Mouse (Mus musculus): ENCODE measurements around the gene Syngap1.

The Syngap1 gene

GRCm38 (mm10) chr17:26936453-26936852 is 4.6 kb upstream of the Syngap1 start:
- no peak for DNase-seq (ENCODE audit: extremely low read depth, low read depth, low spot score)

- DNase-seq (ENCODE audit: extremely low read depth, low read depth, low spot score) = no peak
Observed at GRCm38 (mm10) chr17:26936921-26937695, 3.9 kb upstream of the Syngap1 start.

GRCm38 (mm10) chr17:26937883-26938695 is 3.0 kb upstream of the Syngap1 start:
- no peak for DNase-seq (ENCODE audit: extremely low read depth, low read depth, low spot score)

GRCm38 (mm10) chr17:26938731-26939130 is 2.3 kb upstream of the Syngap1 start:
- no peak for DNase-seq (ENCODE audit: extremely low read depth, low read depth, low spot score)

- peak; percentile 90 for DNase-seq (ENCODE audit: extremely low read depth, low read depth, low spot score)
Observed at GRCm38 (mm10) chr17:26939178-26939972, 1.7 kb upstream of the Syngap1 start, which contains the start of gene Cuta. Gene Cuta (minus strand): TSS chr17:26939569.

GRCm38 (mm10) chr17:26939973-26940300 is 1.1 kb upstream of the Syngap1 start:
- DNase-seq (ENCODE audit: extremely low read depth, low read depth, low spot score) = no peak

- DNase-seq (ENCODE audit: extremely low read depth, low read depth, low spot score) = no peak
Observed at GRCm38 (mm10) chr17:26941841-26942570, 953 bp downstream of the Syngap1 start.

- DNase-seq (ENCODE audit: extremely low read depth, low read depth, low spot score) = no peak
Observed at GRCm38 (mm10) chr17:26945824-26946495, 4.9 kb downstream of the Syngap1 start.

GRCm38 (mm10) chr17:26946567-26946966 is 5.5 kb downstream of the Syngap1 start:
- DNase-seq (ENCODE audit: extremely low read depth, low read depth, low spot score) = no peak

- DNase-seq (ENCODE audit: extremely low read depth, low read depth, low spot score) = no peak
Observed at GRCm38 (mm10) chr17:26947231-26948100, 6.4 kb downstream of the Syngap1 start.

- DNase-seq (ENCODE audit: extremely low read depth, low read depth, low spot score) = no peak
Observed at GRCm38 (mm10) chr17:26948316-26949050, 7.4 kb downstream of the Syngap1 start.

- no peak for DNase-seq (ENCODE audit: extremely low read depth, low read depth, low spot score)
Observed at GRCm38 (mm10) chr17:26949051-26949577, 8.1 kb downstream of the Syngap1 start.

- DNase-seq (ENCODE audit: extremely low read depth, low read depth, low spot score) = no peak
Observed at GRCm38 (mm10) chr17:26949866-26950265, 8.8 kb downstream of the Syngap1 start.

- no peak for DNase-seq (ENCODE audit: extremely low read depth, low read depth, low spot score)
Observed at GRCm38 (mm10) chr17:26950560-26951288, 9.7 kb downstream of the Syngap1 start.

- DNase-seq (ENCODE audit: extremely low read depth, low read depth, low spot score) = no peak
Observed at GRCm38 (mm10) chr17:26951406-26951805, 10.4 kb downstream of the Syngap1 start.

GRCm38 (mm10) chr17:26951952-26952877 is 11.2 kb downstream of the Syngap1 start:
- DNase-seq (ENCODE audit: extremely low read depth, low read depth, low spot score) = no peak

GRCm38 (mm10) chr17:26953201-26953600 is 12.1 kb downstream of the Syngap1 start:
- no peak for DNase-seq (ENCODE audit: extremely low read depth, low read depth, low spot score)

Measured in fat pad, adult 2 months (tissue).